Mouse (Mus musculus): ENCODE results near the gene Nsf.

DNA sequence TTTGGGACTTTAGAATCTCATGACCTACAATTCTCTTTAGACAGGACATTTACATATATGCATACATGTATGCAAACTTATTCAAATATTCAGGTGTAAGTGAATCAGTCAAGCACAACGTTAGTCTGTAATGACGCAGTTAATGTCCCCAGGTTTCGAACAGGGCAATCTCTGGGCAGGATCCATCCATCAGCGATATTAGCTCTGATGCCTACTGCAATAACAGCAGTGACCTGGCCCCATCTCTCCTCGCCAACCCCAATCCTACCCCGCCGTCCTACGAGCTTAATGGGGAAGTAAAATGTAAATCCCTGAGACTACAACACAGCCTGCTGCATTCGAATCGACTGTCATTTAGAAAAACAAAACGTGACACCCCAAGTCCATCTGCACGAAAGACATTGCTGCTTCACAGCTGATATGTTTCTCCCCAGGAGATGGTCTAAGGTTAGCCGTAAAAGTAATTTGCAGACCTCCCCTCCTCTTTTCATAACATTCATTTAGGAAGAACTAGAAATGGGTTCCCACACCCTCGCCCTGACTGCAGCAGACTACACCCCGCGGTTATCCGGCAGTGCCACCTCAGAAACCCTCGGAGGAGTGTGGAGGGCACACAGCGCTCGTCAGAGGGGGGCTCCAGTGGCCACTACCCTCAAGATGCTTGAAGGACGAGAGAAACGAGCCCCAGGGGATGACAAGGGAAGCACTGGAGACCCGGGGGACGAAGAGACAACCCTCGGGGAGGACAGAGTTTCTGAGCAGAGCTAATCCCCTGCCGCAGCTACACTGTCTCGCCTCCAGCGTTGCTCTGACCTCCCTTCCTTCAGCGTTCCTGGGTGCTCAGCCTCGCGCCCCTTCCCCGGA is 592 bp downstream of the Nsf start:
- no peak for TF ChIP-seq POLR2A (IDR thresholded peaks at IDR 0.05; ENCODE audit: insufficient read depth, low read length)
- no peak for TF ChIP-seq EP300 (IDR thresholded peaks at IDR 0.05; ENCODE audit: insufficient read depth, low read depth, low read length)
- no peak for TF ChIP-seq CTCF (IDR thresholded peaks at IDR 0.05; ENCODE audit: low read depth, low read length)

Measured in ES-Bruce4 (cell line).